Mouse (Mus musculus): ENCODE data around the gene Spns2. TPM values are rescaled to one million over a fixed set of nuclear protein-coding genes. Genes with fewer than 3 reads are reported as not detected.

Spns2 gene
- polyA plus RNA-seq, 1 experiment: 49.0 TPM

- TF ChIP-seq CTCF (IDR thresholded peaks at IDR 0.05; ENCODE audit: borderline replicate concordance, extremely low read depth, insufficient read depth, insufficient read length) (no peak), POLR2A (IDR thresholded peaks at IDR 0.05; ENCODE audit: borderline replicate concordance, extremely low read depth, insufficient read depth, insufficient read length, poor library complexity, severe bottlenecking) (no peak)
These were observed 82.1 kb downstream of the Spns2 start for GRCm38 (mm10) chr11:72407574-72407973.

GRCm38 (mm10) chr11:72407081-72407480, 82.6 kb downstream of the Spns2 start:
- TF ChIP-seq POLR2A (IDR thresholded peaks at IDR 0.05; ENCODE audit: borderline replicate concordance, extremely low read depth, insufficient read depth, insufficient read length, poor library complexity, severe bottlenecking) (no peak), CTCF (IDR thresholded peaks at IDR 0.05; ENCODE audit: borderline replicate concordance, extremely low read depth, insufficient read depth, insufficient read length) (no peak)
- no peak for DNase-seq (ENCODE audit: low read depth)

More at GRCm38 (mm10) chr11:72407574-72407973, 82.1 kb downstream of the Spns2 start:
- no peak for DNase-seq (ENCODE audit: low read depth)

- no peak for DNase-seq (ENCODE audit: low read depth)
- TF ChIP-seq CTCF (IDR thresholded peaks at IDR 0.05; ENCODE audit: borderline replicate concordance, extremely low read depth, insufficient read depth, insufficient read length) (no peak), POLR2A (IDR thresholded peaks at IDR 0.05; ENCODE audit: borderline replicate concordance, extremely low read depth, insufficient read depth, insufficient read length, poor library complexity, severe bottlenecking) (no peak)
These were observed 83.5 kb downstream of the Spns2 start for GRCm38 (mm10) chr11:72406079-72406675.

- DNase-seq (ENCODE audit: low read depth): no peak
- TF ChIP-seq CTCF (IDR thresholded peaks at IDR 0.05; ENCODE audit: borderline replicate concordance, extremely low read depth, insufficient read depth, insufficient read length) (no peak), POLR2A (IDR thresholded peaks at IDR 0.05; ENCODE audit: borderline replicate concordance, extremely low read depth, insufficient read depth, insufficient read length, poor library complexity, severe bottlenecking) (no peak)
These were observed 84.2 kb downstream of the Spns2 start for GRCm38 (mm10) chr11:72405532-72405931.

GRCm38 (mm10) chr11:72402969-72403368, 86.7 kb downstream of the Spns2 start:
- TF ChIP-seq CTCF (IDR thresholded peaks at IDR 0.05; ENCODE audit: borderline replicate concordance, extremely low read depth, insufficient read depth, insufficient read length): no peak
- TF ChIP-seq POLR2A (IDR thresholded peaks at IDR 0.05; ENCODE audit: borderline replicate concordance, extremely low read depth, insufficient read depth, insufficient read length, poor library complexity, severe bottlenecking): no peak
- no peak for DNase-seq (ENCODE audit: low read depth)

- no peak for TF ChIP-seq POLR2A (IDR thresholded peaks at IDR 0.05; ENCODE audit: borderline replicate concordance, extremely low read depth, insufficient read depth, insufficient read length, poor library complexity, severe bottlenecking)
These were observed 87.7 kb downstream of the Spns2 start for GRCm38 (mm10) chr11:72402017-72402416.

More at GRCm38 (mm10) chr11:72402017-72402416, 87.7 kb downstream of the Spns2 start:
- DNase-seq (ENCODE audit: low read depth): no peak

Other genes with a start within 250 kb of the Spns2 start
- 0.93 and 2.8 TPM in 2 replicates for gene Slc13a5, start 222.7 kb downstream of the Spns2 start, polyA plus RNA-seq (2012; rRNA removed)
- 0.62 and 1.4 TPM in 2 replicates for gene Xaf1, start 188.3 kb downstream of the Spns2 start, polyA plus RNA-seq (2012; rRNA removed)
- not detected in 2 replicates for gene Fbxo39, start 175.5 kb downstream of the Spns2 start, polyA plus RNA-seq (2012; rRNA removed)
- 2.7 and 4.1 TPM in 2 replicates for gene Tekt1, start 127.5 kb downstream of the Spns2 start, polyA plus RNA-seq (2012; rRNA removed)
- gene Smtnl2, start 78.2 kb downstream of the Spns2 start, polyA plus RNA-seq (2012; rRNA removed): 2.1 and 3.4 TPM in 2 replicates
- gene Ggt6, start 54.4 kb downstream of the Spns2 start, polyA plus RNA-seq (2012; rRNA removed): 0.12 and 0.35 TPM in 2 replicates
- 67.9 and 74.7 TPM in 2 replicates for gene Mybbp1a, start 48.5 kb downstream of the Spns2 start, polyA plus RNA-seq (2012; rRNA removed)
- gene Spns3, start 60.6 kb upstream of the Spns2 start, polyA plus RNA-seq (2012; rRNA removed): 0.08 and 0.19 TPM in 2 replicates
- gene Ube2g1, start 117.4 kb upstream of the Spns2 start, polyA plus RNA-seq (2012; rRNA removed): 48.5 and 52.2 TPM in 2 replicates
- 44.7 and 50.3 TPM in 2 replicates for gene Ankfy1, start 200.1 kb upstream of the Spns2 start, polyA plus RNA-seq (2012; rRNA removed)